Mouse (Mus musculus) activated CD4-positive, CD25-positive, alpha-beta regulatory T cell, adult 9 weeks (primary cell): ENCODE data around the gene Tmc2. TPM values are rescaled to one million over a fixed set of nuclear protein-coding genes. Genes with fewer than 3 reads are reported as not detected.

Source experiments
- polyA plus RNA-seq: library from polyadenylated mRNA; unstranded; fragments of 100-300 nt; shearing (Covaris generic); gene quantifications from one replicate; pipeline ENCODE4 v1.2.1, GENCODE M21; 2017

Gene Tmc2
- not detected for polyA plus RNA-seq

GRCm38 (mm10) chr2:130194894-130195293, at the start of gene Tmc2:
Gene Tmc2 (plus strand): TSS chr2:130195194.

GRCm38 (mm10) chr2:130178706-130179506, 16.1 kb upstream of the Tmc2 start, which contains the start of gene Snrpb:
Gene Snrpb (minus strand): TSS chr2:130179403.

GRCm38 (mm10) chr2:130274149-130274861, 79.3 kb downstream of the Tmc2 start, which contains the start of gene Nop56:
Gene Nop56 (plus strand): TSS chr2:130274430.

GRCm38 (mm10) chr2:130283854-130284654, 89.1 kb downstream of the Tmc2 start, which contains the start of gene Idh3b:
Gene Idh3b (minus strand): TSS chr2:130284547.

GRCm38 (mm10) chr2:130294936-130295277, 99.9 kb downstream of the Tmc2 start, which contains the start of gene Ebf4:
Gene Ebf4 (plus strand): TSS chr2:130295169.

Other genes starting within 250 kb of the Tmc2 start
- gene Tgm3, start 182.8 kb upstream of the Tmc2 start, polyA plus RNA-seq, result not detected
- gene Tgm6, start 82.8 kb upstream of the Tmc2 start, polyA plus RNA-seq, result not detected
- 419 TPM for gene Snrpb, start 15.8 kb upstream of the Tmc2 start, polyA plus RNA-seq
- 273 TPM for gene Nop56, start 79.2 kb downstream of the Tmc2 start, polyA plus RNA-seq
- 195 TPM for gene Idh3b, start 89.4 kb downstream of the Tmc2 start, polyA plus RNA-seq
- gene Ebf4, start 100.0 kb downstream of the Tmc2 start, polyA plus RNA-seq, result not detected
- gene Cpxm1, start 202.4 kb downstream of the Tmc2 start, polyA plus RNA-seq, result 0.17 TPM
- gene Gm28372, start 210.0 kb downstream of the Tmc2 start, polyA plus RNA-seq, result not detected
- gene 1700020A23Rik, start 210.1 kb downstream of the Tmc2 start, polyA plus RNA-seq, result not detected
- gene Tmem239, start 211.3 kb downstream of the Tmc2 start, polyA plus RNA-seq, result not detected
- 253 TPM for gene Vps16, start 229.1 kb downstream of the Tmc2 start, polyA plus RNA-seq
- 23.2 TPM for gene Pced1a, start 229.5 kb downstream of the Tmc2 start, polyA plus RNA-seq